Mouse (Mus musculus): Measurements from ENCODE around the gene AC131692.1. TPM values are rescaled to one million over a fixed set of nuclear protein-coding genes. Genes with fewer than 3 reads are reported as not detected.

AC131692.1 gene
- total and polyA plus RNA-seq, 3 experiments, result 0.39 to 2.9 TPM; not detected in 1

- no peak for DNase-seq (ENCODE audit: low read depth, low spot score)
- no peaks in the 10 kb centered on the region for H3K79me2 ChIP-seq (ENCODE audit: control insufficient read depth, insufficient read depth, low read length, poor library complexity)
- H3K36me3 ChIP-seq (ENCODE audit: control insufficient read depth in 1 of 2, insufficient read depth in 2 of 2, low read length in 2 of 2), result peaks cover 0 to 39% of the 10 kb centered on the region in 2 experiments; a peak in 2 of 4 replicates
- no peak overlapping the region for H3K4me3 ChIP-seq (ENCODE audit: control insufficient read depth in 1 of 2, insufficient read depth in 1 of 2, low read depth in 2 of 2, low read length in 2 of 2)
- H3K4me1 ChIP-seq (ENCODE audit: control insufficient read depth in 1 of 2, insufficient read depth in 2 of 2, low read length in 2 of 2), result peaks cover 28 to 43% of the 10 kb centered on the region in 2 experiments
- no peak overlapping the region for H3K27ac ChIP-seq (ENCODE audit: control insufficient read depth, low read depth, low read length)
- H3K27me3 ChIP-seq (ENCODE audit: control insufficient read depth in 1 of 2, insufficient read depth in 2 of 2, low read length in 2 of 2), result no peaks in the 10 kb centered on the region
- TF ChIP-seq POLR2A (IDR thresholded peaks at IDR 0.05; ENCODE audit: control insufficient read depth in 1 of 2, insufficient read depth in 1 of 2, low read depth in 1 of 2, low read length in 2 of 2, poor library complexity in 1 of 2) (no peak), MAZ (IDR thresholded peaks at IDR 0.05; ENCODE audit: low read depth, low read length) (no peak), ZNF384 (IDR thresholded peaks at IDR 0.05; ENCODE audit: low read depth, low read length) (no peak), MAFK (IDR thresholded peaks at IDR 0.05; ENCODE audit: borderline replicate concordance, low read depth, low read length) (no peak), SMC3 (IDR thresholded peaks at IDR 0.05; ENCODE audit: low read depth, low read length) (no peak), POLR2AphosphoS5 (IDR thresholded peaks at IDR 0.05; ENCODE audit: borderline replicate concordance, low read depth, low read length) (no peak), USF2 (IDR thresholded peaks at IDR 0.05; ENCODE audit: borderline replicate concordance in 1 of 2, insufficient read depth in 1 of 2, low read depth in 1 of 2, low read length in 2 of 2) (no peak), HCFC1 (IDR thresholded peaks at IDR 0.05; ENCODE audit: low read depth, low read length) (no peak), NRF1 (IDR thresholded peaks at IDR 0.05; ENCODE audit: insufficient read depth, low read depth, low read length, poor library complexity, severe bottlenecking) (no peak), TAL1 (IDR thresholded peaks at IDR 0.05; ENCODE audit: low read length) (no peak), GABPA (IDR thresholded peaks at IDR 0.05; ENCODE audit: low read depth, low read length) (no peak), SIN3A (IDR thresholded peaks at IDR 0.05; ENCODE audit: low read length) (no peak)
- no peaks in the 10 kb centered on the region for H3K9me3 ChIP-seq (replicated peaks; ENCODE audit: insufficient read depth, low read length)
- no peak overlapping the region for H3K9ac ChIP-seq (ENCODE audit: control insufficient read depth, low read depth, low read length, poor library complexity, severe bottlenecking)
Observed at GRCm38 (mm10) chr19:6101186-6101585, 7.0 kb downstream of the AC131692.1 start.

GRCm38 (mm10) chr19:6102169-6102853, 8.1 kb downstream of the AC131692.1 start:
- peak; percentile 69 for DNase-seq (ENCODE audit: low read depth, low spot score)
- Histone ChIP-seq H3K27me3 (ENCODE audit: control insufficient read depth in 1 of 2, insufficient read depth in 2 of 2, low read length in 2 of 2) (no peaks in the 10 kb centered on the region), H3K9me3 (replicated peaks; ENCODE audit: insufficient read depth, low read length) (no peaks in the 10 kb centered on the region), H3K36me3 (ENCODE audit: control insufficient read depth in 1 of 2, insufficient read depth in 2 of 2, low read length in 2 of 2) (peaks cover 0 to 39% of the 10 kb centered on the region in 2 experiments; a peak in 2 of 4 replicates), H3K4me3 (ENCODE audit: control insufficient read depth in 1 of 2, insufficient read depth in 1 of 2, low read depth in 2 of 2, low read length in 2 of 2) (no peak overlapping the region), H3K79me2 (ENCODE audit: control insufficient read depth, insufficient read depth, low read length, poor library complexity) (no peaks in the 10 kb centered on the region), H3K4me1 (ENCODE audit: control insufficient read depth in 1 of 2, insufficient read depth in 2 of 2, low read length in 2 of 2) (peaks cover 28 to 43% of the 10 kb centered on the region in 2 experiments), H3K9ac (ENCODE audit: control insufficient read depth, low read depth, low read length, poor library complexity, severe bottlenecking) (no peak overlapping the region), H3K27ac (ENCODE audit: control insufficient read depth, low read depth, low read length) (no peak overlapping the region)
- no peak for TF ChIP-seq ZNF384 (IDR thresholded peaks at IDR 0.05; ENCODE audit: low read depth, low read length)
- TF ChIP-seq MAFK (IDR thresholded peaks at IDR 0.05; ENCODE audit: borderline replicate concordance, low read depth, low read length), result no peak
- TF ChIP-seq MAX (IDR thresholded peaks at IDR 0.05; ENCODE audit: low read length), result no peak
- 0 out of 2 replicates have a peak, but pooled peaks have one; percentile 22 for TF ChIP-seq TCF12 (IDR thresholded peaks at IDR 0.05; ENCODE audit: low read depth, low read length)
- 0 out of 2 replicates have a peak, but pooled peaks have one; percentile 33 for TF ChIP-seq GABPA (IDR thresholded peaks at IDR 0.05; ENCODE audit: low read depth, low read length)
- no peak for TF ChIP-seq RCOR1 (IDR thresholded peaks at IDR 0.05; ENCODE audit: low read depth, low read length)
- peak; percentile 43 to 49; a peak in 3 of 4 replicates for TF ChIP-seq EP300 (IDR thresholded peaks at IDR 0.05; ENCODE audit: low read depth in 1 of 2, low read length in 2 of 2)
- TF ChIP-seq CHD1 (IDR thresholded peaks at IDR 0.05; ENCODE audit: low read depth, low read length), result no peak
- no peak for TF ChIP-seq CHD2 (IDR thresholded peaks at IDR 0.05; ENCODE audit: low read length)
- TF ChIP-seq MYB (IDR thresholded peaks at IDR 0.05; ENCODE audit: low read depth, low read length), result no peak
- TF ChIP-seq ZC3H11A (IDR thresholded peaks at IDR 0.05; ENCODE audit: low read depth, low read length), result no peak
- no peak for TF ChIP-seq ETS1 (IDR thresholded peaks at IDR 0.05; ENCODE audit: low read depth, low read length)
- peak; percentile 36 for TF ChIP-seq TAL1 (IDR thresholded peaks at IDR 0.05; ENCODE audit: low read length)
- TF ChIP-seq MAZ (IDR thresholded peaks at IDR 0.05; ENCODE audit: low read depth, low read length), result no peak
